ENCODE assay signal across 13 mouse cellular contexts in the genomic region with DNA sequence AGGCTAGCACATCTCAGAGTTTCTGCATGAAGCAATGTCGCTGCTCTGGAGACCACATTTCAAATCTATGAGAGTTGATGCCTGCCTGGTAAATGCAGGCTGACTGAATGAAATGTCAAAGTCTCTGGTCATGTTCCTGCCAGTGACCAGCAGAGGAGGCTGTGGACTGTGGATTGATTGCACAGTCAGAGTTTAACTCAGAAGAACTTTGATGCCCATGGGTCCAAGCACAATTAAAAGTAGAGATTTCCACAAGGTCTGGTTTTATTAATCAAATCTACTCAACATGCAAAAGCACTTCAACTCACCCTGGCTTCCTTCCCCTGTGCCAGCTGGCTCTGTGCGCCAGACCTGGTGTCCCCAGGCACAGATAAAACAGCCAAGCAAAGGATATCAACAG.
DNase-seq lines count a peak whose midpoint lies in the region; ATAC-seq and TF ChIP-seq lines count a peak whose summit lies in the region.
"Had no signal": no experiment of that assay in that cellular context is flagged by ENCODE, and none has a peak within 500 bp of the region (broad histone marks: within the 10 kb centered on the region; RNA-seq: fewer than 3 reads in every experiment).

No protein-coding gene starts in this region.

- TF ChIP-seq CTCF in heart, postnatal 0 days (IDR thresholded peaks at IDR 0.05; ENCODE audit: low read depth) = peak; percentile 58

- no peak overlapping the region for H3K9ac ChIP-seq in heart, postnatal 0 days (replicated peaks; ENCODE audit: low read depth, low read length)
- H3K9ac ChIP-seq in ES-E14 (ENCODE audit: insufficient read depth, low read depth, low read length, poor library complexity, severe bottlenecking) = no peak overlapping the region
- H3K9ac ChIP-seq: lung, embryonic 15.5 days; neural tube, embryonic 15.5 days had no signal

- H3K36me3 ChIP-seq in heart, postnatal 0 days (replicated peaks; ENCODE audit: control insufficient read depth, insufficient read depth, low read length) = no peaks in the 10 kb centered on the region
- H3K36me3 ChIP-seq in ES-E14 (ENCODE audit: control insufficient read depth, insufficient read depth, low read length, poor library complexity, severe bottlenecking) = no peaks in the 10 kb centered on the region
- H3K36me3 ChIP-seq: G1E; heart, embryonic 10.5 days; lung, embryonic 15.5 days; neural tube, embryonic 15.5 days had no signal

- H3K27me3 ChIP-seq in heart, postnatal 0 days (ENCODE audit: control insufficient read depth, insufficient read depth, low read length) = no peaks in the 10 kb centered on the region
- H3K27me3 ChIP-seq: lung, embryonic 15.5 days; neural tube, embryonic 15.5 days had no signal

- no peak for TF ChIP-seq EP300 in heart, postnatal 0 days (IDR thresholded peaks at IDR 0.05; ENCODE audit: low read depth)

- H3K9me3 ChIP-seq in heart, postnatal 0 days (replicated peaks; ENCODE audit: control insufficient read depth, low read length) = no peaks in the 10 kb centered on the region
- H3K9me3 ChIP-seq in ES-E14 (ENCODE audit: control insufficient read depth, insufficient read depth, low read depth, low read length) = no peaks in the 10 kb centered on the region
- H3K9me3 ChIP-seq: G1E; heart, embryonic 10.5 days; lung, embryonic 15.5 days; neural tube, embryonic 15.5 days had no signal

- 51% methylated on average over 2 of the region's 2 CpGs for WGBS in heart, postnatal 0 days

- no peaks in the 10 kb centered on the region for H3K4me1 ChIP-seq in heart, postnatal 0 days (ENCODE audit: control insufficient read depth, insufficient read depth)
- peaks cover 4 to 13% of the 10 kb centered on the region in 2 experiments; a peak in 3 of 4 replicates for H3K4me1 ChIP-seq in ES-E14 (ENCODE audit: control insufficient read depth in 2 of 2, insufficient read depth in 2 of 2, low read length in 2 of 2, poor library complexity in 1 of 2)

- no peak overlapping the region for H3K4me3 ChIP-seq in heart, postnatal 0 days (ENCODE audit: low read depth, low read length)
- no peak overlapping the region for H3K4me3 ChIP-seq in ES-E14 (ENCODE audit: insufficient read depth in 1 of 2, low read depth in 1 of 2, low read length in 2 of 2, poor library complexity in 1 of 2, severe bottlenecking in 1 of 2)
- H3K4me3 ChIP-seq: heart, embryonic 10.5 days; lung, embryonic 15.5 days; neural tube, embryonic 15.5 days had no signal

- intact Hi-C loops in left cerebral cortex, postnatal 4 days (cut with DNase I) = no loop called here
- intact Hi-C loops in left cerebral cortex, postnatal 25 days (cut with DNase I) = loop anchor here (1.0 kb wide), 1 partner anchor 29 kb away; no protein-coding TSS in a partner anchor

- no peak for ATAC-seq in heart, postnatal 0 days (ENCODE audit: insufficient read depth, low read depth)
- ATAC-seq: activated CD4-positive, CD25-positive, alpha-beta regulatory T cell, adult 4 months had no signal

- H3K27ac ChIP-seq in heart, postnatal 0 days (ENCODE audit: low read depth) = no peak overlapping the region
- no peak overlapping the region for H3K27ac ChIP-seq in ES-E14 (ENCODE audit: insufficient read depth, low read depth, low read length, poor library complexity, severe bottlenecking)
- H3K27ac ChIP-seq: heart, embryonic 10.5 days; lung, embryonic 15.5 days; neural tube, embryonic 15.5 days had no signal

- in situ Hi-C loops in ES-E14 (cut with MboI; ENCODE audit: low sequenced_read_pairs in 2 of 2, unreplicated experiment in 2 of 2) = no loop called here

- DNase-seq in heart, postnatal 0 days (ENCODE audit: low spot score) = no peak
- DNase-seq in heart, adult 9 months (ENCODE audit: low spot score in 2 of 2) = no peak
- DNase-seq in left cerebral cortex, postnatal 4 days = peak; percentile 43
- no peak for DNase-seq in left cerebral cortex, postnatal 25 days (ENCODE audit: low spot score in 2 of 2)
- no peak for DNase-seq in ES-E14 (ENCODE audit: low read depth, low spot score)
- DNase-seq in brain, adult 2 months (ENCODE audit: low read depth, low spot score) = peak; percentile 17
- DNase-seq in thymus, postnatal 14 days = no peak
- DNase-seq: cerebellum, adult 11 months had no signal

- no peak overlapping the region for H3K4me2 ChIP-seq in heart, postnatal 0 days (ENCODE audit: low read depth, low read length)
- H3K4me2 ChIP-seq: lung, embryonic 15.5 days; neural tube, embryonic 15.5 days had no signal

TF ChIP-seq in ES-E14, 5 proteins besides CTCF, POLR2A, EP300 and RAD21:
- no peak for TF ChIP-seq MAFK (IDR thresholded peaks at IDR 0.05; ENCODE audit: insufficient read depth, low read depth, low read length)
- TF ChIP-seq CHD2 (IDR thresholded peaks at IDR 0.05; ENCODE audit: low read depth, low read length) = no peak
- peak; percentile 50; the same call in 1 of the 2 replicates for TF ChIP-seq ZC3H11A (IDR thresholded peaks at IDR 0.05; ENCODE audit: borderline replicate concordance, low read depth, low read length)
- no peak for TF ChIP-seq HCFC1 (IDR thresholded peaks at IDR 0.05; ENCODE audit: borderline replicate concordance, insufficient read depth, low read length)
- no peak for TF ChIP-seq ZNF384 (IDR thresholded peaks at IDR 0.05; ENCODE audit: low read depth, low read length)

Comparison
In these comparisons a context has a peak if more than half of its experiments do, and no peak if none do; other contexts are left out.
1. DNase-seq: peak in left cerebral cortex, postnatal 4 days (single experiment) and brain, adult 2 months (single experiment); none in heart, postnatal 0 days (single experiment), heart, adult 9 months (0 of 2), left cerebral cortex, postnatal 25 days (0 of 2), ES-E14 (single experiment) and thymus, postnatal 14 days (single experiment).